Mouse (Mus musculus): ENCODE results near the gene Cltb. TPM values are rescaled to one million over a fixed set of nuclear protein-coding genes. Genes with fewer than 3 reads are reported as not detected.
"Not testable (repeated sequence)": the region's sequence is repeated elsewhere in the genome, so short reads cannot be mapped to it uniquely, and the experiment has no call there.

The Cltb gene
- total RNA-seq, 1 experiment: 49.5 TPM

- TF ChIP-seq ZC3H11A (IDR thresholded peaks at IDR 0.05; ENCODE audit: borderline replicate concordance, low read depth, low read length) (no peak), ZNF384 (IDR thresholded peaks at IDR 0.05; ENCODE audit: low read depth, low read length) (no peak), MAFK (IDR thresholded peaks at IDR 0.05; ENCODE audit: insufficient read depth, low read depth, low read length) (no peak), HCFC1 (IDR thresholded peaks at IDR 0.05; ENCODE audit: borderline replicate concordance, insufficient read depth, low read length) (no peak), CHD2 (IDR thresholded peaks at IDR 0.05; ENCODE audit: low read depth, low read length) (no peak)
- Histone ChIP-seq H3K27ac (ENCODE audit: insufficient read depth, low read depth, low read length, poor library complexity, severe bottlenecking) (peak overlapping the region; percentile 36; the same call in 1 of the 2 replicates), H3K36me3 (ENCODE audit: control insufficient read depth, insufficient read depth, low read length, poor library complexity, severe bottlenecking) (no peaks in the 10 kb centered on the region), H3K4me3 (ENCODE audit: insufficient read depth in 1 of 2, low read depth in 1 of 2, low read length in 2 of 2, poor library complexity in 1 of 2, severe bottlenecking in 1 of 2) (no peak overlapping the region), H3K9ac (ENCODE audit: insufficient read depth, low read depth, low read length, poor library complexity, severe bottlenecking) (no peak overlapping the region), H3K9me3 (ENCODE audit: control insufficient read depth, insufficient read depth, low read depth, low read length) (no peaks in the 10 kb centered on the region), H3K4me1 (ENCODE audit: control insufficient read depth in 2 of 2, insufficient read depth in 2 of 2, low read length in 2 of 2, poor library complexity in 1 of 2) (peaks cover 0 to 4% of the 10 kb centered on the region in 2 experiments; a peak in 1 of 4 replicates)
- in situ Hi-C loops (cut with MboI; ENCODE audit: low sequenced_read_pairs in 2 of 2, unreplicated experiment in 2 of 2): no loop called here
- no peak for DNase-seq (ENCODE audit: low read depth, low spot score)
Observed at GRCm38 (mm10) chr13:54616998-54617397, 5.9 kb upstream of the Cltb start.

DNA sequence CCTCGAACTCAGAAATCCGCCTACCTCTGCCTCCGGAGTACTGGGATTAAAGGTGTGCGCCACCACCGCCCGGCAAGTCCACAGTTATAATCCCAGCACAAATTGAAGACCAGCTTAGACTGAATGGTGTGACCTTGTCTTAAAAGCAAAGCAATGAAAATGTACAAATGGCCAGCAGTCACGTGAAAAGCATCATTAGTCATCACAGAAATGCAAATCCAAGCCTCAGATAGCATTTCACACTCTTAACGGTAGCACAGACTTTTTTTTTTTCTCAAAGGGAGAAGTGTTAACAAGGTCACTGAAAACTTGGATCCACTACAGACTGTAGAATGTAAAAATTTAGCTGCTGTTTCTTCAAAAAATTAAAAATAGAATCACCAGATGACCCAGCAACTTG lies 5.2 kb upstream of the Cltb start:
- no peak for DNase-seq (ENCODE audit: low read depth, low spot score)
- no peak overlapping the region for H3K9ac ChIP-seq (ENCODE audit: insufficient read depth, low read depth, low read length, poor library complexity, severe bottlenecking)
- in situ Hi-C loops (cut with MboI; ENCODE audit: low sequenced_read_pairs in 2 of 2, unreplicated experiment in 2 of 2): no loop called here
- TF ChIP-seq CHD2 (IDR thresholded peaks at IDR 0.05; ENCODE audit: low read depth, low read length) (no peak), MAFK (IDR thresholded peaks at IDR 0.05; ENCODE audit: insufficient read depth, low read depth, low read length) (no peak), ZNF384 (IDR thresholded peaks at IDR 0.05; ENCODE audit: low read depth, low read length) (no peak), HCFC1 (IDR thresholded peaks at IDR 0.05; ENCODE audit: borderline replicate concordance, insufficient read depth, low read length) (no peak), ZC3H11A (IDR thresholded peaks at IDR 0.05; ENCODE audit: borderline replicate concordance, low read depth, low read length) (no peak)
- H3K36me3 ChIP-seq (ENCODE audit: control insufficient read depth, insufficient read depth, low read length, poor library complexity, severe bottlenecking): no peaks in the 10 kb centered on the region
- H3K9me3 ChIP-seq (ENCODE audit: control insufficient read depth, insufficient read depth, low read depth, low read length): no peaks in the 10 kb centered on the region
- H3K4me3 ChIP-seq (ENCODE audit: insufficient read depth in 1 of 2, low read depth in 1 of 2, low read length in 2 of 2, poor library complexity in 1 of 2, severe bottlenecking in 1 of 2): no peak overlapping the region
- peaks cover 3 to 4% of the 10 kb centered on the region in 2 experiments; a peak in 2 of 4 replicates for H3K4me1 ChIP-seq (ENCODE audit: control insufficient read depth in 2 of 2, insufficient read depth in 2 of 2, low read length in 2 of 2, poor library complexity in 1 of 2)
- no peak overlapping the region for H3K27ac ChIP-seq (ENCODE audit: insufficient read depth, low read depth, low read length, poor library complexity, severe bottlenecking)

DNA sequence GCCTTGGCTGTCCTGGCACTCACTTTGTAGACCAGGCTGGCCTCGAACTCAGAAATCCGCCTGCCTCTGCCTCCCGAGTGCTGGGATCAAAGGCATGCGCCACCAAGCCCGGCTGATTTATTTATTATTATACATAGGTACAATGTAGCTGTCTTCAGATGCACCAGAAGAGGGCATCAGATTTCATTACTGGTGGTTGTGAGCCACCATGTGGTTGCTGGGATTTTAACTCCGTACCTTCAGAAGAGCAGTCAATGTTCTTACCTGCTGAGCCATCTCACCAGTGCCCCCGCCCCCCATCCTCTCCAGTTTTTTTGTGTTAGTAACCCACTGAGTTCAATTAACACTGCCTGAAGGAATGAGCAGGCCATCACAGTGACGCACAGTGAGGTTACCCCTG lies 2.0 kb upstream of the Cltb start:
- H3K4me3 ChIP-seq (ENCODE audit: insufficient read depth in 1 of 2, low read depth in 1 of 2, low read length in 2 of 2, poor library complexity in 1 of 2, severe bottlenecking in 1 of 2); H3K36me3 ChIP-seq (ENCODE audit: control insufficient read depth, insufficient read depth, low read length, poor library complexity, severe bottlenecking); H3K9me3 ChIP-seq (ENCODE audit: control insufficient read depth, insufficient read depth, low read depth, low read length); H3K9ac ChIP-seq (ENCODE audit: insufficient read depth, low read depth, low read length, poor library complexity, severe bottlenecking); DNase-seq (ENCODE audit: low read depth, low spot score); in situ Hi-C loops (cut with MboI; ENCODE audit: low sequenced_read_pairs in 2 of 2, unreplicated experiment in 2 of 2); H3K27ac ChIP-seq (ENCODE audit: insufficient read depth, low read depth, low read length, poor library complexity, severe bottlenecking): not testable (repeated sequence)
- H3K4me1 ChIP-seq (ENCODE audit: control insufficient read depth in 2 of 2, insufficient read depth in 2 of 2, low read length in 2 of 2, poor library complexity in 1 of 2): peaks cover 5 to 19% of the 10 kb centered on the region in 2 experiments; a peak in 3 of 4 replicates

DNA sequence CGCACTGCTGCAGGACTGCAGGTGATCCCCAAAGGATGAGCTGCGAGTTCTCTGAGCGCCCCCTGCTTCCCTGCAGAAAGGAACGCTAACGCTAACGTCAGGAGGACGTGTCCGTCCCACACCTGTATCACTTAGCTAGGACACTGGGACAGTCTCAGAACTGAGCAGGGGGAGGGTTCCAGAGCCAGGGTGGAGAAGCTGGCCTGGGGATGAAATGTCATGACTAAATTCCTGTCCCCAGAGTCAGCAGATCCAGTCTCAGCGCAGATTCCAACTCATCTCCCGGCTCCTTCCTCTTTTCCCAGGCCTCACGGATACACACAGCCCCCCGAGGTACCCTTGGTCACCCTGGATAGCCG lies 552 bp downstream of the Cltb start:
- Histone ChIP-seq H3K4me1 (ENCODE audit: control insufficient read depth in 2 of 2, insufficient read depth in 2 of 2, low read length in 2 of 2, poor library complexity in 1 of 2) (peaks cover 8 to 30% of the 10 kb centered on the region in 2 experiments; a peak in 3 of 4 replicates), H3K9me3 (ENCODE audit: control insufficient read depth, insufficient read depth, low read depth, low read length) (no peaks in the 10 kb centered on the region), H3K4me3 (ENCODE audit: insufficient read depth in 1 of 2, low read depth in 1 of 2, low read length in 2 of 2, poor library complexity in 1 of 2, severe bottlenecking in 1 of 2) (peak overlapping the region; percentile 78 to 93), H3K36me3 (ENCODE audit: control insufficient read depth, insufficient read depth, low read length, poor library complexity, severe bottlenecking) (no peaks in the 10 kb centered on the region), H3K27ac (ENCODE audit: insufficient read depth, low read depth, low read length, poor library complexity, severe bottlenecking) (no peak overlapping the region), H3K9ac (ENCODE audit: insufficient read depth, low read depth, low read length, poor library complexity, severe bottlenecking) (peak overlapping the region; percentile 68)
- no peak for DNase-seq (ENCODE audit: low read depth, low spot score)
- in situ Hi-C loops (cut with MboI; ENCODE audit: low sequenced_read_pairs in 2 of 2, unreplicated experiment in 2 of 2): no loop called here
- TF ChIP-seq ZNF384 (IDR thresholded peaks at IDR 0.05; ENCODE audit: low read depth, low read length): no peak
- no peak for TF ChIP-seq ZC3H11A (IDR thresholded peaks at IDR 0.05; ENCODE audit: borderline replicate concordance, low read depth, low read length)
- no peak for TF ChIP-seq MAFK (IDR thresholded peaks at IDR 0.05; ENCODE audit: insufficient read depth, low read depth, low read length)

DNA sequence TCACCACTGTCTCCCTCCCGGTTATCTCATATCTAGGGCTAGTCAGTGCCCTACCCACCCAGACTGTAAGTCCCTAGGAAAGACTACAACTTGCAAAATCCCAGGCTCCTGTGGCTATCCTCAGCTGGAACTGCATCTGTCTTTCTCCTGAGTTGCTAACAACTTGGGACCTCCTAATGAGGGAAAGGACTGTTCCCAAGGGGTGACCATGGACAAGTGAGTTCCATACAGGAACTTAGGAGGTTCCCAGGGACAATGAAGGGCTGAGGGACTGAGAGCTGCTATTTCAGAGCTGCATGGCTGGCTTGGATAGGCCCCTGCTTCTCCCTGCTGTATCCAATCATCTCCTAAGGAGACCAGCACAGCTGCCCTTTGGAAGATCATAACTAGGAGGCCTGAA lies 1.8 kb downstream of the Cltb start:
- Histone ChIP-seq H3K4me1 (ENCODE audit: control insufficient read depth in 2 of 2, insufficient read depth in 2 of 2, low read length in 2 of 2, poor library complexity in 1 of 2) (peaks cover 11 to 36% of the 10 kb centered on the region in 2 experiments; a peak in 3 of 4 replicates), H3K36me3 (ENCODE audit: control insufficient read depth, insufficient read depth, low read length, poor library complexity, severe bottlenecking) (no peaks in the 10 kb centered on the region), H3K4me3 (ENCODE audit: insufficient read depth in 1 of 2, low read depth in 1 of 2, low read length in 2 of 2, poor library complexity in 1 of 2, severe bottlenecking in 1 of 2) (no peak overlapping the region), H3K27ac (ENCODE audit: insufficient read depth, low read depth, low read length, poor library complexity, severe bottlenecking) (peak overlapping the region; percentile 26; the same call in 1 of the 2 replicates), H3K9me3 (ENCODE audit: control insufficient read depth, insufficient read depth, low read depth, low read length) (no peaks in the 10 kb centered on the region), H3K9ac (ENCODE audit: insufficient read depth, low read depth, low read length, poor library complexity, severe bottlenecking) (no peak overlapping the region)
- in situ Hi-C loops (cut with MboI; ENCODE audit: low sequenced_read_pairs in 2 of 2, unreplicated experiment in 2 of 2): no loop called here
- no peak for DNase-seq (ENCODE audit: low read depth, low spot score)
- TF ChIP-seq HCFC1 (IDR thresholded peaks at IDR 0.05; ENCODE audit: borderline replicate concordance, insufficient read depth, low read length) (no peak), ZNF384 (IDR thresholded peaks at IDR 0.05; ENCODE audit: low read depth, low read length) (no peak), ZC3H11A (IDR thresholded peaks at IDR 0.05; ENCODE audit: borderline replicate concordance, low read depth, low read length) (no peak), MAFK (IDR thresholded peaks at IDR 0.05; ENCODE audit: insufficient read depth, low read depth, low read length) (no peak), CHD2 (IDR thresholded peaks at IDR 0.05; ENCODE audit: low read depth, low read length) (no peak)

Data from ES-E14 (cell line).